Comparison of ENCODE assay signal across 9 mouse cellular contexts in the genomic region with DNA sequence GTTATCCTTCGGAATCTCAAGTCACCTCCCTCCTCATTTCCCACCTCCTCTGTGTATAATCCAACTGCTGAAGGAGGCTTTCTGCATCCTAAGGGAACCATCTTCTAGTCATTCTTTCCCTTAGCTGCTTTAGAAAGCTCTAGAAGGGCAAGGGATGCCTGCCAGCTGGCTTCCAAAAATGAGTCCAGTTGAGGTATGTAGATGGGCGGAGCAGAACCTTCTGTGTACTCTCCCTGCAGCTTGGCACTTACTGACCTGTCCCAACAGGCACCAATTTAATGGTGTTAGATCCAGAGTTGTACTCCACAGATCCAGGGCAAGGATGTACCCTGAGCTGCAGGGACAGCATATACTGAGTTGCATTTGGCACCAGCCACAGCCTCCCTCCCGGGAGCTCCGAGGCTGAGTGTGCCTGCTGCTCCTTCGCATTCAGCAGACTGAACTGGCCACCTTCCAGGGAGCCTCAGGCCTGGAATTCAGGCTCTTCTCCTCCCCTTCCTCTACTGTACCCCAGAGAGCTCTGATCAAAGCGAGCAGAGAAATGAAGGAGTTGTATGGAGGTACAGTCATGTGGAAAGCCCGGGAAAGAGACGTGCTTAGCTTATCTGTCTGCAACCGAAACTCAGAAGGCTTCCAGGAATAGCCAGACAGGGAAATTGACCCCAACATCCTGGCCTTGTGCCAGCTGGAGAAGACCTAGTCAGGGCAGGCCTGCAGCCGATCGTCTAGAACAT.
DNase-seq lines count a peak whose midpoint lies in the region; ATAC-seq lines count a peak whose summit lies in the region.
"Had no signal": no experiment of that assay in that cellular context is flagged by ENCODE, and none has a peak within 500 bp of the region (broad histone marks: within the 10 kb centered on the region; RNA-seq: fewer than 3 reads in every experiment).

No protein-coding gene starts in this region.

- no peaks in the 10 kb centered on the region for H3K36me3 ChIP-seq in embryonic facial prominence, embryonic 12.5 days
- no peaks in the 10 kb centered on the region for H3K36me3 ChIP-seq in embryonic facial prominence, embryonic 10.5 days (replicated peaks)
- no peaks in the 10 kb centered on the region for H3K36me3 ChIP-seq in heart, embryonic 10.5 days
- no peaks in the 10 kb centered on the region for H3K36me3 ChIP-seq in kidney, embryonic 14.5 days (ENCODE audit: control insufficient read depth, insufficient read depth, low read length)
- no peaks in the 10 kb centered on the region for H3K36me3 ChIP-seq in limb, embryonic 13.5 days
- H3K36me3 ChIP-seq: neural tube, embryonic 12.5 days had no signal

- no peaks in the 10 kb centered on the region for H3K9me3 ChIP-seq in embryonic facial prominence, embryonic 12.5 days
- H3K9me3 ChIP-seq in embryonic facial prominence, embryonic 10.5 days = no peaks in the 10 kb centered on the region
- H3K9me3 ChIP-seq in heart, embryonic 10.5 days = no peaks in the 10 kb centered on the region
- H3K9me3 ChIP-seq in kidney, embryonic 14.5 days (ENCODE audit: control insufficient read depth, low read length) = no peaks in the 10 kb centered on the region
- no peaks in the 10 kb centered on the region for H3K9me3 ChIP-seq in limb, embryonic 13.5 days
- H3K9me3 ChIP-seq: neural tube, embryonic 12.5 days had no signal

- peaks cover 19% of the 10 kb centered on the region for H3K4me1 ChIP-seq in embryonic facial prominence, embryonic 12.5 days
- peaks cover 12% of the 10 kb centered on the region for H3K4me1 ChIP-seq in embryonic facial prominence, embryonic 10.5 days
- H3K4me1 ChIP-seq in heart, embryonic 10.5 days = peaks cover 18% of the 10 kb centered on the region
- H3K4me1 ChIP-seq in kidney, embryonic 14.5 days (ENCODE audit: control insufficient read depth, insufficient read depth, low read length) = peaks cover 16% of the 10 kb centered on the region
- peaks cover 31% of the 10 kb centered on the region for H3K4me1 ChIP-seq in limb, embryonic 13.5 days

- no peak overlapping the region for H3K4me3 ChIP-seq in embryonic facial prominence, embryonic 12.5 days
- no peak overlapping the region for H3K4me3 ChIP-seq in embryonic facial prominence, embryonic 10.5 days
- peak overlapping the region; percentile 32; the same call in 1 of the 2 replicates for H3K4me3 ChIP-seq in heart, embryonic 10.5 days
- no peak overlapping the region for H3K4me3 ChIP-seq in kidney, embryonic 14.5 days (ENCODE audit: low read length)
- no peak overlapping the region for H3K4me3 ChIP-seq in limb, embryonic 13.5 days
- H3K4me3 ChIP-seq: neural tube, embryonic 12.5 days had no signal

- no peak for DNase-seq in embryonic facial prominence, embryonic 10.5 days (ENCODE audit: low spot score)
- DNase-seq in cerebellum, postnatal 4 days (ENCODE audit: low spot score in 2 of 2) = peak; percentile 28 to 76
- peak; percentile 80 for DNase-seq in heart, embryonic 10.5 days (ENCODE audit: low spot score)
- peak; percentile 88 to 90 for DNase-seq in right cerebral cortex, postnatal 10 days (ENCODE audit: low spot score in 2 of 2)
- DNase-seq in thymus, postnatal 10 days (ENCODE audit: low spot score in 2 of 2) = no peak

- no peaks in the 10 kb centered on the region for H3K27me3 ChIP-seq in embryonic facial prominence, embryonic 12.5 days
- no peaks in the 10 kb centered on the region for H3K27me3 ChIP-seq in embryonic facial prominence, embryonic 10.5 days (replicated peaks; ENCODE audit: low read depth, poor library complexity, severe bottlenecking)
- no peaks in the 10 kb centered on the region for H3K27me3 ChIP-seq in heart, embryonic 10.5 days (ENCODE audit: insufficient read depth, poor library complexity, severe bottlenecking)
- H3K27me3 ChIP-seq in kidney, embryonic 14.5 days (ENCODE audit: control insufficient read depth, insufficient read depth, low read length) = no peaks in the 10 kb centered on the region
- no peaks in the 10 kb centered on the region for H3K27me3 ChIP-seq in limb, embryonic 13.5 days
- H3K27me3 ChIP-seq: neural tube, embryonic 12.5 days had no signal

- H3K9ac ChIP-seq in embryonic facial prominence, embryonic 12.5 days = no peak overlapping the region
- H3K9ac ChIP-seq in kidney, embryonic 14.5 days (ENCODE audit: low read depth, low read length) = peak overlapping the region; percentile 42; the same call in 1 of the 2 replicates
- H3K9ac ChIP-seq in limb, embryonic 13.5 days = no peak overlapping the region
- H3K9ac ChIP-seq: neural tube, embryonic 12.5 days had no signal

- WGBS in embryonic facial prominence, embryonic 12.5 days = 51% methylated on average over 11 of the region's 11 CpGs
- 78% methylated on average over 11 of the region's 11 CpGs for WGBS in embryonic facial prominence, embryonic 10.5 days
- 31% methylated on average over 11 of the region's 11 CpGs for WGBS in heart, embryonic 10.5 days
- 24% methylated on average over 11 of the region's 11 CpGs for WGBS in kidney, embryonic 14.5 days
- WGBS in limb, embryonic 13.5 days = 26% methylated on average over 11 of the region's 11 CpGs

- ATAC-seq in embryonic facial prominence, embryonic 12.5 days (ENCODE audit: insufficient number of reproducible peaks, insufficient read depth, low FRiP score, low TSS enrichment) = no peak
- peak; percentile 70; the same call in 1 of the 2 replicates for ATAC-seq in kidney, embryonic 14.5 days (ENCODE audit: low FRiP score, low TSS enrichment)
- peak; percentile 70; the same call in 1 of the 2 replicates for ATAC-seq in limb, embryonic 13.5 days (ENCODE audit: low FRiP score, low read depth)

- no peak overlapping the region for H3K4me2 ChIP-seq in embryonic facial prominence, embryonic 12.5 days (replicated peaks)
- peak overlapping the region; percentile 13; the same call in 1 of the 2 replicates for H3K4me2 ChIP-seq in kidney, embryonic 14.5 days (replicated peaks; ENCODE audit: low read depth, low read length)
- peak overlapping the region; percentile 39 for H3K4me2 ChIP-seq in limb, embryonic 13.5 days (replicated peaks)
- H3K4me2 ChIP-seq: neural tube, embryonic 12.5 days had no signal

- H3K27ac ChIP-seq in embryonic facial prominence, embryonic 12.5 days = 0 out of 2 replicates have a peak overlapping the region, but pooled peaks have one; percentile 5
- H3K27ac ChIP-seq in embryonic facial prominence, embryonic 10.5 days (replicated peaks) = no peak overlapping the region
- H3K27ac ChIP-seq in heart, embryonic 10.5 days = peak overlapping the region; percentile 85
- H3K27ac ChIP-seq in kidney, embryonic 14.5 days (ENCODE audit: low read depth, low read length) = peak overlapping the region; percentile 66; the same call in 1 of the 2 replicates
- peak overlapping the region; percentile 59 for H3K27ac ChIP-seq in limb, embryonic 13.5 days
- H3K27ac ChIP-seq: neural tube, embryonic 12.5 days had no signal

Comparison
In these comparisons a context has a peak if more than half of its experiments do, and no peak if none do; other contexts are left out.
1. DNase-seq: peak in cerebellum, postnatal 4 days (2 of 2), heart, embryonic 10.5 days (single experiment) and right cerebral cortex, postnatal 10 days (2 of 2); none in embryonic facial prominence, embryonic 10.5 days (single experiment) and thymus, postnatal 10 days (0 of 2).